Mouse (Mus musculus): ENCODE data around the gene Olfr1453. TPM values are rescaled to one million over a fixed set of nuclear protein-coding genes. Genes with fewer than 3 reads are reported as not detected.
"Not testable (repeated sequence)": the region's sequence is repeated elsewhere in the genome, so short reads cannot be mapped to it uniquely, and the experiment has no call there.

Gene Olfr1453
- not detected in 2 replicates for polyA plus RNA-seq (2016; fragmentation: Nextera tagmentation; extraction: Ambion mirVana)

DNA sequence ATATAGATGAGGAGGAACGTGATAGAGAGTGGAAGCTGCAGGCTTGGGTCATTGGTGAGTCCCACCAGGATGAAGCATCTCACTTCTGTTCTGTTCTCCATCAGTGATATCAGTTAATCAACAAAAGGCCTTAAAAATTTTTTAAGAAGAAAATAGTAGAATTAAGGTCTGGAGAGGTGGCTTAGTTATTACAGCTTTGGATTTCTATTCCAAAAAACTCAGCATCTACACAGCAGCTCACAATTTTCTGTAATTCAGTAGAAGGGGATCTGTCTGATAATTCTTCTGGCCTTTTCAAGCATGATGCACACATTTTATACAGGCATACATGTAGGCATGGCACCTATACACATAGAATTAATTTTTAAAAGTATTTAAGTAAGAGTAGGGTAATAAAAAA is at the start of gene Olfr1453:
Olfr1453 (minus strand) TSS at position 101 of the 400 bp plus-strand sequence.
- 44% methylated on average over 1 of the region's 1 CpGs for whole genome bisulfite sequencing
- Histone ChIP-seq H3K4me1 (no peaks in the 10 kb centered on the region), H3K9me3 (no peaks in the 10 kb centered on the region), H3K36me3 (no peaks in the 10 kb centered on the region), H3K4me3 (no peak within 1 kb of the TSS), H3K27me3 (ENCODE audit: insufficient read depth, poor library complexity, severe bottlenecking) (no peaks in the 10 kb centered on the region), H3K27ac (no peak within 1 kb of the TSS)
- no peak for DNase-seq (ENCODE audit: low spot score)

DNA sequence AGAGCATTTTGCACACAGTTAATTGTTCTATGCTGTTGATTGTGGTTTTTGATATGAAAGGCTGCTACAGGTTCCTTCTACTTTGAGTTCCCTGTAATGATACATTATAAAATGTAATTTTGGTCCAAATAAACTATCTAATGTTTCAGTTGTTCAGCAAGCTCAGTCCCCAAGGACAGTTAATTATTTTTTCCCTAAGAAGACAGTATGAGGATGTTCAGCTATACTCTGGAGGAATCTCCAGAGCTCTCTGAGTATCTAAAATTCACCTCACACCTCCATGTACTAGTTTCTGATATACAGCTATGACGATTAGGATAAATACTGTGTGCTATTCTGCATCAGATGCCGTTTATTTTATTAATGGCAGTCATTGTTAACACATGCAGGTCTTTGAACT is 32.2 kb upstream of the Olfr1453 start, which contains the start of gene Olfr1454:
Olfr1454 (plus strand) TSS at position 301 of the 400 bp plus-strand sequence.
- H3K27ac ChIP-seq = no peak within 1 kb of the TSS
- H3K9me3 ChIP-seq = no peaks in the 10 kb centered on the region; the same call in 1 of the 2 replicates
- H3K4me3 ChIP-seq = no peak within 1 kb of the TSS
- no peaks in the 10 kb centered on the region for H3K36me3 ChIP-seq
- WGBS = 61% methylated on average over 2 of the region's 2 CpGs
- no peaks in the 10 kb centered on the region for H3K27me3 ChIP-seq (ENCODE audit: insufficient read depth, poor library complexity, severe bottlenecking)
- no peaks in the 10 kb centered on the region for H3K4me1 ChIP-seq
- no peak for DNase-seq (ENCODE audit: low spot score)

DNA sequence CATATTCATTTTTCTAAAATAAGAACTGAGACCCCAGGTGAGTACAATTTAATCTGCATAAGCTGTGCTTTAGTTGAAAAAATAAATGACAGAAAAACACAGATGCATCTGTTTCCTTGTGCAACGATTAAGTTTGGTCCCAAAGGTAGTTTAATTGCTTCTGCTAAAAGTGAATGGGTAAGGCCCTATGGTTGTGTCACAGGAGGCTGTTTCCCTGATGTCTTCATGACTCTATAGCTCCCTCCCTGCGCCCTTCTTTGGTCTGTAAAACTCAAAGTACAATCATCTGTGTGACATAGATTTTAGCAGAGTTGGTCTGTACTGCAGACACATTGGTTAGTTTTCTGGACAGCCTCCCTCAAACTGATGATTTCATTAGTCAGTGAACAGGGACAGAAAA is 33.4 kb downstream of the Olfr1453 start, which contains the start of gene Olfr1451:
Olfr1451 (plus strand) TSS at position 301 of the 400 bp plus-strand sequence.
- Histone ChIP-seq H3K36me3 (no peaks in the 10 kb centered on the region), H3K9me3 (peaks cover 10% of the 10 kb centered on the region), H3K4me3 (no peak within 1 kb of the TSS), H3K27ac (no peak within 1 kb of the TSS), H3K4me1 (no peaks in the 10 kb centered on the region), H3K27me3 (ENCODE audit: insufficient read depth, poor library complexity, severe bottlenecking) (no peaks in the 10 kb centered on the region)
- no peak for DNase-seq (ENCODE audit: low spot score)
- WGBS = 65% methylated on average over 2 of the region's 2 CpGs

DNA sequence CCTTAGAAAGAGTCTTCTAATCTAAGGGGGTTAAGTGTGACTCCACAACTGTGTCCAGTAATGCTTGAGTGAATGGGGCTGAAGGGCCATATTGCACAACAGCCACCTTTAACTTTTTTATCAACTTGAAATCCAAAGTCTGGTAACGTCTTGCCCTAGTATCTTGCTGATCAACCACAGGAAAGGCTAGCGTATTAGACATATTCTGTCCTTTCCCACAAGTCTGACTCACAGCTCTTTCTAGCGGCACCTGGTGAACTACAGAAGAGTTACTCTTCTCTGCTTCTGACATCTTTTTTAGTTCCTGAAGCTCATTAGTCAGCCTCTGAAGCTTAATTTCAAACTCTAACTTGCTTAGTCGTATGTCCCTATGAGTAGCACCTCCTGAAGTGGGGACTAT is 35.8 kb downstream of the Olfr1453 start:
- not testable (repeated sequence) for H3K27ac ChIP-seq; DNase-seq (ENCODE audit: low spot score); H3K4me1 ChIP-seq; H3K4me3 ChIP-seq; H3K27me3 ChIP-seq (ENCODE audit: insufficient read depth, poor library complexity, severe bottlenecking); H3K36me3 ChIP-seq; H3K9me3 ChIP-seq
- WGBS = 88% methylated on average over 4 of the region's 4 CpGs

Other genes with a start within 250 kb of the Olfr1453 start
- 11.5 and 13.4 TPM in 2 replicates for gene Zfp91, start 232.2 kb downstream of the Olfr1453 start, polyA plus RNA-seq (2016; fragmentation: Nextera tagmentation; extraction: Ambion mirVana)
- 0.46 and 0.54 TPM in 2 replicates for gene Lpxn, start 232.1 kb downstream of the Olfr1453 start, polyA plus RNA-seq (2016; fragmentation: Nextera tagmentation; extraction: Ambion mirVana)
- not detected in 2 replicates for gene Gm5244, start 181.6 kb downstream of the Olfr1453 start, polyA plus RNA-seq (2016; fragmentation: Nextera tagmentation; extraction: Ambion mirVana)
- not detected in 2 replicates for gene Olfr1444, start 171.0 kb downstream of the Olfr1453 start, polyA plus RNA-seq (2016; fragmentation: Nextera tagmentation; extraction: Ambion mirVana)
- not detected in 2 replicates for gene Olfr1445, start 144.5 kb downstream of the Olfr1453 start, polyA plus RNA-seq (2016; fragmentation: Nextera tagmentation; extraction: Ambion mirVana)
- gene Olfr1446, start 134.8 kb downstream of the Olfr1453 start, polyA plus RNA-seq (2016; fragmentation: Nextera tagmentation; extraction: Ambion mirVana) = not detected in 2 replicates
- not detected in 2 replicates for gene Olfr1447, start 124.6 kb downstream of the Olfr1453 start, polyA plus RNA-seq (2016; fragmentation: Nextera tagmentation; extraction: Ambion mirVana)
- not detected in 2 replicates for gene Olfr1448, start 103.9 kb downstream of the Olfr1453 start, polyA plus RNA-seq (2016; fragmentation: Nextera tagmentation; extraction: Ambion mirVana)
- gene Olfr1449, start 97.5 kb downstream of the Olfr1453 start, polyA plus RNA-seq (2016; fragmentation: Nextera tagmentation; extraction: Ambion mirVana) = not detected in 2 replicates
- not detected in 2 replicates for gene Olfr1450, start 78.1 kb downstream of the Olfr1453 start, polyA plus RNA-seq (2016; fragmentation: Nextera tagmentation; extraction: Ambion mirVana)
- gene Olfr1451, start 33.3 kb downstream of the Olfr1453 start, polyA plus RNA-seq (2016; fragmentation: Nextera tagmentation; extraction: Ambion mirVana) = not detected in 2 replicates
- gene Olfr1454, start 32.3 kb upstream of the Olfr1453 start, polyA plus RNA-seq (2016; fragmentation: Nextera tagmentation; extraction: Ambion mirVana) = not detected in 2 replicates
- gene Olfr1457, start 69.6 kb upstream of the Olfr1453 start, polyA plus RNA-seq (2016; fragmentation: Nextera tagmentation; extraction: Ambion mirVana) = not detected in 2 replicates
- gene Olfr1458, start 78.4 kb upstream of the Olfr1453 start, polyA plus RNA-seq (2016; fragmentation: Nextera tagmentation; extraction: Ambion mirVana) = not detected in 2 replicates
- not detected in 2 replicates for gene Olfr1459, start 121.2 kb upstream of the Olfr1453 start, polyA plus RNA-seq (2016; fragmentation: Nextera tagmentation; extraction: Ambion mirVana)
- gene Olfr1461, start 134.7 kb upstream of the Olfr1453 start, polyA plus RNA-seq (2016; fragmentation: Nextera tagmentation; extraction: Ambion mirVana) = not detected in 2 replicates
- not detected in 2 replicates for gene Olfr1462, start 157.4 kb upstream of the Olfr1453 start, polyA plus RNA-seq (2016; fragmentation: Nextera tagmentation; extraction: Ambion mirVana)
- gene Olfr1463, start 203.0 kb upstream of the Olfr1453 start, polyA plus RNA-seq (2016; fragmentation: Nextera tagmentation; extraction: Ambion mirVana) = not detected in 2 replicates